Mouse (Mus musculus): Measurements from ENCODE around the gene Fam169a. TPM values are rescaled to one million over a fixed set of nuclear protein-coding genes. Genes with fewer than 3 reads are reported as not detected.
A peak's percentile ranks its signal among the peaks of the same experiment; 100 is the strongest.
"Not testable (repeated sequence)": the region's sequence is repeated elsewhere in the genome, so short reads cannot be mapped to it uniquely, and the experiment has no call there.

Fam169a gene
- total RNA-seq, 2 experiments from 2014 or later = not detected

- DNase-seq = no peak
- intact Hi-C loops (cut with DNase I; ENCODE audit: low total_unique reads) = no loop called here
Measured at GRCm38 (mm10) chr13:97071626-97072241, 4.6 kb downstream of the Fam169a start.

- DNase-seq = no peak
- intact Hi-C loops (cut with DNase I; ENCODE audit: low total_unique reads) = no loop called here
Measured at GRCm38 (mm10) chr13:97073497-97073896, 6.4 kb downstream of the Fam169a start.

GRCm38 (mm10) chr13:97077556-97077955 lies 10.5 kb downstream of the Fam169a start:
- intact Hi-C loops (cut with DNase I; ENCODE audit: low total_unique reads) = no loop called here
- no peak for DNase-seq

GRCm38 (mm10) chr13:97080201-97080600 lies 13.1 kb downstream of the Fam169a start:
- intact Hi-C loops (cut with DNase I; ENCODE audit: low total_unique reads) = no loop called here
- DNase-seq = no peak

- DNase-seq = no peak
- intact Hi-C loops (cut with DNase I; ENCODE audit: low total_unique reads) = no loop called here
Measured at GRCm38 (mm10) chr13:97080615-97081014, 13.5 kb downstream of the Fam169a start.

- intact Hi-C loops (cut with DNase I; ENCODE audit: low total_unique reads) = no loop called here
- no peak for DNase-seq
Measured at GRCm38 (mm10) chr13:97082432-97082831, 15.3 kb downstream of the Fam169a start.

- DNase-seq = no peak
- intact Hi-C loops (cut with DNase I; ENCODE audit: low total_unique reads) = no loop called here
Measured at GRCm38 (mm10) chr13:97086316-97086715, 19.2 kb downstream of the Fam169a start.

- intact Hi-C loops (cut with DNase I; ENCODE audit: low total_unique reads) = no loop called here
- no peak for DNase-seq
Measured at GRCm38 (mm10) chr13:97087421-97087820, 20.3 kb downstream of the Fam169a start.

- intact Hi-C loops (cut with DNase I; ENCODE audit: low total_unique reads) = no loop called here
- no peak for DNase-seq
Measured at GRCm38 (mm10) chr13:97088183-97088582, 21.1 kb downstream of the Fam169a start.

- intact Hi-C loops (cut with DNase I; ENCODE audit: low total_unique reads) = no loop called here
- DNase-seq = no peak
Measured at GRCm38 (mm10) chr13:97095726-97096125, 28.6 kb downstream of the Fam169a start.

GRCm38 (mm10) chr13:97099187-97099852 lies 32.2 kb downstream of the Fam169a start, which contains the start of gene Gm6169:
TSS of gene Gm6169 (minus strand) at chr13:97099237.
- intact Hi-C loops (cut with DNase I; ENCODE audit: low total_unique reads) = no loop called here
- peak; percentile 19 for DNase-seq

- no peak for DNase-seq
- intact Hi-C loops (cut with DNase I; ENCODE audit: low total_unique reads) = no loop called here
Measured at GRCm38 (mm10) chr13:97104996-97105395, 37.9 kb downstream of the Fam169a start.

GRCm38 (mm10) chr13:97107721-97108120 lies 40.6 kb downstream of the Fam169a start:
- intact Hi-C loops (cut with DNase I; ENCODE audit: low total_unique reads); DNase-seq: not testable (repeated sequence)

GRCm38 (mm10) chr13:97109046-97109445 lies 42.0 kb downstream of the Fam169a start:
- DNase-seq = no peak
- intact Hi-C loops (cut with DNase I; ENCODE audit: low total_unique reads) = no loop called here

GRCm38 (mm10) chr13:97121341-97121740 lies 54.3 kb downstream of the Fam169a start:
- DNase-seq = no peak

GRCm38 (mm10) chr13:97129654-97130053 lies 62.6 kb downstream of the Fam169a start:
- DNase-seq; intact Hi-C loops (cut with DNase I; ENCODE audit: low total_unique reads): not testable (repeated sequence)

More at GRCm38 (mm10) chr13:97121341-97121740, 54.3 kb downstream of the Fam169a start:
- intact Hi-C loops (cut with DNase I; ENCODE audit: low total_unique reads) = no loop called here

- DNase-seq; intact Hi-C loops (cut with DNase I; ENCODE audit: low total_unique reads): not testable (repeated sequence)
Measured at GRCm38 (mm10) chr13:97130413-97130812, 63.3 kb downstream of the Fam169a start.

- intact Hi-C loops (cut with DNase I; ENCODE audit: low total_unique reads) = no loop called here
Measured at GRCm38 (mm10) chr13:97137466-97138400, 70.6 kb downstream of the Fam169a start, which contains the start of the genes Gfm2 and Nsa2. TSS of gene Gfm2 (plus strand) at chr13:97137937. TSS of gene Nsa2 (minus strand) at chr13:97137937.

GRCm38 (mm10) chr13:97138404-97138931 lies 71.4 kb downstream of the Fam169a start:
- DNase-seq; intact Hi-C loops (cut with DNase I; ENCODE audit: low total_unique reads): not testable (repeated sequence)

More at GRCm38 (mm10) chr13:97137466-97138400, 70.6 kb downstream of the Fam169a start, which contains the start of the genes Gfm2 and Nsa2:
- DNase-seq = peak; percentile 86

Data from gastrocnemius, postnatal 14 days (tissue).